Mouse (Mus musculus): ENCODE results near the gene 3830406C13Rik. TPM values are rescaled to one million over a fixed set of nuclear protein-coding genes. Genes with fewer than 3 reads are reported as not detected.

3830406C13Rik gene
- polyA plus RNA-seq, 1 experiment from 2014 or later, result 42.7 TPM

GRCm38 (mm10) chr14:12345241-12345921, 61.4 kb downstream of the 3830406C13Rik start:
- Histone ChIP-seq H3K9ac (ENCODE audit: low read depth, low read length) (no peak overlapping the region), H3K27me3 (replicated peaks; ENCODE audit: control insufficient read depth, insufficient read depth, low read length) (peaks cover 100% of the 10 kb centered on the region), H3K4me1 (ENCODE audit: control insufficient read depth, insufficient read depth, low read length) (no peaks in the 10 kb centered on the region), H3K9me3 (ENCODE audit: control insufficient read depth, low read length) (no peaks in the 10 kb centered on the region), H3K4me3 (ENCODE audit: low read depth, low read length) (peak overlapping the region; percentile 23), H3K4me2 (ENCODE audit: low read depth, low read length) (peak overlapping the region; percentile 45), H3K27ac (replicated peaks; ENCODE audit: low read depth, low read length) (no peak overlapping the region), H3K36me3 (ENCODE audit: control insufficient read depth, insufficient read depth, low read length) (no peaks in the 10 kb centered on the region)
- DNase-seq (ENCODE audit: low spot score) (no peak), ATAC-seq (ENCODE audit: low read depth) (no peak)
- under 1% methylated on average over 40 of the region's 40 CpGs for WGBS

- under 1% methylated on average over 41 of the region's 50 CpGs for WGBS
- no peaks in the 10 kb centered on the region for H3K9me3 ChIP-seq (ENCODE audit: control insufficient read depth, low read length)
- no peak overlapping the region for H3K9ac ChIP-seq (ENCODE audit: low read depth, low read length)
Measured at GRCm38 (mm10) chr14:12346011-12346864, 62.3 kb downstream of the 3830406C13Rik start.

DNA sequence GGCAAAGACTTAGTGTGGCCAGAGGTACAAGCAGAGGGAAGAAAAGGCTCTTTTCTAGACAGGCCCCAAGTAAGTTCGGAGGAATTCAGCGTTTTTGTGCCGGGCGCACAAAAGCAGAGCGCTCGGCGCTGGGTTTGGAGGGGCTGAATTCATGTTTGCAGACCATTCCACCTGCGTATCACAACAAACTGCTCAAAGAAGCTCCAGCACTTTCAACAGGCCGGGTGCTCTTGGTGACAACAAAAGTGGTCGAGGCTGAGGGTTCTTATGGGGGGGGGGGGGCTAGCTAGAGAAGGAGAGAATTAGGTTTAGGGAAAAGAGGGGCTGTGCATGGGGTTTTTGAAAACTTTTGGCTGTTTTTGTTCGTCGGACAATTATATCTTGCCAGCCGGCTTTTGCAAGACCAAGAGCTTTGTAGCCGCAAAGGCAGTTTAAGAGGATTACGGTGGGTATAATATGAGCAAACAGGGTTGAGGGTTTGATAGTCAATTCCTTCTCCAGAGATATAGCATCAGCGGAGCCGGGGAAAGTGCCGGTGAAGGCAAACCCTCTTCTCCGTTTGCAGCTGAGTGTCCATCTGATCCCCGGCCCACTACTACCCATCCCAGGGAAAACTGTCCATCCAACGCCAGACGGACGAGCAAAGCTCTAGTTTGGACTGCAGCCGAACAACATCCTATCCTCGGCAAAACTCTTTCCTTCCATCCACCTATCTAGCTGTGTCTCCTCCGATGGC, 63.1 kb downstream of the 3830406C13Rik start:
- no peak overlapping the region for H3K9ac ChIP-seq (ENCODE audit: low read depth, low read length)
- ATAC-seq (ENCODE audit: low read depth) (no peak), DNase-seq (ENCODE audit: low spot score) (no peak)
- peak overlapping the region; percentile 23 for H3K4me3 ChIP-seq (ENCODE audit: low read depth, low read length)
- no peaks in the 10 kb centered on the region for H3K36me3 ChIP-seq (ENCODE audit: control insufficient read depth, insufficient read depth, low read length)
- H3K4me2 ChIP-seq (ENCODE audit: low read depth, low read length), result peak overlapping the region; percentile 45
- no peaks in the 10 kb centered on the region for H3K4me1 ChIP-seq (ENCODE audit: control insufficient read depth, insufficient read depth, low read length)
- H3K27ac ChIP-seq (replicated peaks; ENCODE audit: low read depth, low read length), result no peak overlapping the region
- H3K9me3 ChIP-seq (ENCODE audit: control insufficient read depth, low read length), result no peaks in the 10 kb centered on the region
- WGBS, result under 1% methylated on average over 26 of the region's 26 CpGs
- peaks cover 100% of the 10 kb centered on the region for H3K27me3 ChIP-seq (replicated peaks; ENCODE audit: control insufficient read depth, insufficient read depth, low read length)

More at GRCm38 (mm10) chr14:12346011-12346864, 62.3 kb downstream of the 3830406C13Rik start:
- Histone ChIP-seq H3K4me3 (ENCODE audit: low read depth, low read length) (peak overlapping the region; percentile 23), H3K4me1 (ENCODE audit: control insufficient read depth, insufficient read depth, low read length) (no peaks in the 10 kb centered on the region), H3K27ac (replicated peaks; ENCODE audit: low read depth, low read length) (no peak overlapping the region), H3K36me3 (ENCODE audit: control insufficient read depth, insufficient read depth, low read length) (no peaks in the 10 kb centered on the region), H3K27me3 (replicated peaks; ENCODE audit: control insufficient read depth, insufficient read depth, low read length) (peaks cover 100% of the 10 kb centered on the region), H3K4me2 (ENCODE audit: low read depth, low read length) (peak overlapping the region; percentile 45)
- ATAC-seq (ENCODE audit: low read depth), result no peak
- DNase-seq (ENCODE audit: low spot score), result no peak

DNA sequence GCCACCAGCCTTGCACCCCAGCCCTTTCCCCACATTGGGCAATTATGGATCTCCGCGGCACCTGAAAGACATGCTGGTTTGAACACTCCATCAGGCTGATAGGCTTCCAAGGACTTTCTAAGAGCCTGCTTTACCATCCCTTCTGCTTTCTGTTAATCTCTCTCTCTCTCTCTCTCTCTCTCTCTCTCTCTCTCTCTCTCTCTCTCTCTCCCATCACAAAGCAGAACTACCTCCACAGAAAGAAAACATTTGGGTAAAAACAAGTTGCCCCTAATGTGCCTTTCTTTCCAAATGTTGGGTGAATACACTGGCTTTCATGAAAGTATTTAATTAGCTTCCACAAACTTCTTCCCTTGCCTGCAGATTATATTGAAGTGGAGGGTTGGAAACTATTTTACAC, 64.1 kb downstream of the 3830406C13Rik start, which contains the start of gene Fezf2:
Gene Fezf2, minus strand, starts transcription at position 101 of the 400 bp plus-strand sequence.
- H3K4me1 ChIP-seq (ENCODE audit: control insufficient read depth, insufficient read depth, low read length), result no peaks in the 10 kb centered on the region
- peak within 1 kb of the TSS; percentile 45; the same call in 1 of the 2 replicates for H3K4me2 ChIP-seq (ENCODE audit: low read depth, low read length)
- H3K27ac ChIP-seq (replicated peaks; ENCODE audit: low read depth, low read length), result no peak within 1 kb of the TSS
- DNase-seq (ENCODE audit: low spot score) (no peak), ATAC-seq (ENCODE audit: low read depth) (no peak)
- 3% methylated on average over 2 of the region's 2 CpGs for WGBS
- no peak within 1 kb of the TSS for H3K9ac ChIP-seq (ENCODE audit: low read depth, low read length)
- no peaks in the 10 kb centered on the region for H3K9me3 ChIP-seq (ENCODE audit: control insufficient read depth, low read length)
- peaks cover 100% of the 10 kb centered on the region for H3K27me3 ChIP-seq (replicated peaks; ENCODE audit: control insufficient read depth, insufficient read depth, low read length)
- no peaks in the 10 kb centered on the region for H3K36me3 ChIP-seq (ENCODE audit: control insufficient read depth, insufficient read depth, low read length)
- H3K4me3 ChIP-seq (ENCODE audit: low read depth, low read length), result peak within 1 kb of the TSS; percentile 23; the same call in 1 of the 2 replicates

- Histone ChIP-seq H3K9me3 (ENCODE audit: control insufficient read depth, low read length) (no peaks in the 10 kb centered on the region), H3K4me2 (ENCODE audit: low read depth, low read length) (no peak overlapping the region), H3K27me3 (replicated peaks; ENCODE audit: control insufficient read depth, insufficient read depth, low read length) (peaks cover 100% of the 10 kb centered on the region), H3K4me1 (ENCODE audit: control insufficient read depth, insufficient read depth, low read length) (no peaks in the 10 kb centered on the region), H3K4me3 (ENCODE audit: low read depth, low read length) (no peak overlapping the region), H3K36me3 (ENCODE audit: control insufficient read depth, insufficient read depth, low read length) (no peaks in the 10 kb centered on the region), H3K27ac (replicated peaks; ENCODE audit: low read depth, low read length) (no peak overlapping the region), H3K9ac (ENCODE audit: low read depth, low read length) (no peak overlapping the region)
- 8% methylated on average over 15 of the region's 15 CpGs for WGBS
- no peak for DNase-seq (ENCODE audit: low spot score)
- ATAC-seq (ENCODE audit: low read depth), result no peak
Measured at GRCm38 (mm10) chr14:12349334-12350090, 65.5 kb downstream of the 3830406C13Rik start.

DNA sequence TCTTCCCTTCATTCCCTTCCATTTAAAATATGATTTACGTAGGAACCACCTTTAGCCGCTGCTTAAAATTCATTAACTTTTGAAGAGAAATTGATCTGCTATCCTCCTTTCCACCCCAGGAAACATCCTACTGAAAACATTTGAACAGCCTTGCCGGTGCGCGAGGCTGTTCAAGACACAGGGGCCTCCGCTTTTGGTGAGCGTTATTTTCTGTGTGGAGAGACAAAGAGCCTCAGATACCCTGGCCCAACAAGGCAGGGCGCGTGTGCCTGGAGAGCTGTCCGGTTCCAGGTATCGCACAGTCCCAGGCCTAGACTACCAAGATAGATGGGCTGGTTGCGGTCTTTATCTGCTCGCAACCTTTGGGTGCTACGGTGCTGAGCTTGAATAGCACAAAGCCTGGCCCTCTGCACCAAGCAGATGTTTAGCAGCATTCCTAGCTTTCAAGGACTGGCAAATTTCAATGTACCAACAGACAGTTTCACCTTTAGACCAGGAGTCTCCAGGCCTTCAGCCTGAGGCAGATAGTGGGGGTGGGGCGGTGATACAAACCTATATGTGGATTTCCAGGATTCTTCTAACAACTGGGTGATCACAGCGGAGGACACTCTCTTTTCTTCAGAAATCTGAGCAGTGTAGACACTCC, 66.4 kb downstream of the 3830406C13Rik start:
- H3K9me3 ChIP-seq (ENCODE audit: control insufficient read depth, low read length), result no peaks in the 10 kb centered on the region
- H3K4me2 ChIP-seq (ENCODE audit: low read depth, low read length), result no peak overlapping the region
- no peak for ATAC-seq (ENCODE audit: low read depth)
- no peak for DNase-seq (ENCODE audit: low spot score)
- H3K27ac ChIP-seq (replicated peaks; ENCODE audit: low read depth, low read length), result no peak overlapping the region
- H3K9ac ChIP-seq (ENCODE audit: low read depth, low read length), result no peak overlapping the region
- peaks cover 97% of the 10 kb centered on the region for H3K27me3 ChIP-seq (replicated peaks; ENCODE audit: control insufficient read depth, insufficient read depth, low read length)
- 8% methylated on average over 16 of the region's 16 CpGs for WGBS
- no peaks in the 10 kb centered on the region for H3K4me1 ChIP-seq (ENCODE audit: control insufficient read depth, insufficient read depth, low read length)
- no peaks in the 10 kb centered on the region for H3K36me3 ChIP-seq (ENCODE audit: control insufficient read depth, insufficient read depth, low read length)
- no peak overlapping the region for H3K4me3 ChIP-seq (ENCODE audit: low read depth, low read length)

Measured in embryonic facial prominence, embryonic 14.5 days (tissue).